Mouse (Mus musculus) kidney, embryonic 16.5 days (tissue): ENCODE results near the gene Xkr8. TPM values are rescaled to one million over a fixed set of nuclear protein-coding genes. Genes with fewer than 3 reads are reported as not detected.
"Not testable (repeated sequence)": the region's sequence is repeated elsewhere in the genome, so short reads cannot be mapped to it uniquely, and the experiment has no call there.

ENCODE experiments used
- ATAC-seq: fragments of 200-750 bp; cut with Nextera tagmentation; 2 replicates; pipeline ENCODE4 v1.8.0; 2017; ENCODE audit warnings: moderate TSS enrichment; ENCODE audit not compliant: low FRiP score, low TSS enrichment
- H3K27ac ChIP-seq: fragments of 300-500 bp; sonication (generic); 2 replicates; pipeline ENCODE4 v1.5.1; 2014; ENCODE audit warnings: low read length
- H3K27me3 ChIP-seq: fragments of 300-500 bp; sonication (generic); 2 replicates; pipeline ENCODE4 v1.6.1; 2014; ENCODE audit warnings: low read length, control low read depth, mixed read lengths; ENCODE audit not compliant: insufficient read depth
- H3K36me3 ChIP-seq: fragments of 300-500 bp; sonication (generic); 2 replicates; pipeline ENCODE4 v1.6.1; 2014; ENCODE audit warnings: low read length, control low read depth, mixed read lengths; ENCODE audit not compliant: insufficient read depth
- H3K4me1 ChIP-seq: fragments of 300-500 bp; sonication (generic); 2 replicates; pipeline ENCODE4 v1.6.1; 2014; ENCODE audit warnings: low read length, control low read depth, mixed read lengths; ENCODE audit not compliant: insufficient read depth
- H3K4me2 ChIP-seq: fragments of 300-500 bp; sonication (generic); replicated peaks from 2 replicates; pipeline ENCODE4 v1.6.1; 2014; ENCODE audit warnings: low read depth, low read length
- H3K4me3 ChIP-seq: fragments of 300-500 bp; sonication (generic); 2 replicates; pipeline ENCODE4 v1.5.1; 2014; ENCODE audit warnings: mild to moderate bottlenecking, low read length
- H3K9ac ChIP-seq: fragments of 300-500 bp; sonication (generic); replicated peaks from 2 replicates; pipeline ENCODE4 v1.6.1; 2014; ENCODE audit warnings: low read length
- H3K9me3 ChIP-seq: fragments of 300-500 bp; sonication (generic); 2 replicates; pipeline ENCODE4 v1.6.1; 2016; ENCODE audit warnings: low read length, control low read depth
- WGBS: fragments of 180-500 bp; shearing (Covaris S2); extraction: QIAGEN DNeasy Blood & Tissue Kit; methylation state at CpG from one replicate; pipeline ENCODE4 v1.1.7; 2014; 5-methylcytosine and 5-hydroxymethylcytosine counted together
- polyA plus RNA-seq: library from polyadenylated mRNA; unstranded; fragments of >200 nt; fragmentation: Nextera tagmentation; extraction: Ambion mirVana; gene quantifications from 2 replicates; pipeline ENCODE4 v1.2.1, GENCODE M21; 2015

Gene Xkr8
- 4.7 and 7.3 TPM in 2 replicates for polyA plus RNA-seq

DNA sequence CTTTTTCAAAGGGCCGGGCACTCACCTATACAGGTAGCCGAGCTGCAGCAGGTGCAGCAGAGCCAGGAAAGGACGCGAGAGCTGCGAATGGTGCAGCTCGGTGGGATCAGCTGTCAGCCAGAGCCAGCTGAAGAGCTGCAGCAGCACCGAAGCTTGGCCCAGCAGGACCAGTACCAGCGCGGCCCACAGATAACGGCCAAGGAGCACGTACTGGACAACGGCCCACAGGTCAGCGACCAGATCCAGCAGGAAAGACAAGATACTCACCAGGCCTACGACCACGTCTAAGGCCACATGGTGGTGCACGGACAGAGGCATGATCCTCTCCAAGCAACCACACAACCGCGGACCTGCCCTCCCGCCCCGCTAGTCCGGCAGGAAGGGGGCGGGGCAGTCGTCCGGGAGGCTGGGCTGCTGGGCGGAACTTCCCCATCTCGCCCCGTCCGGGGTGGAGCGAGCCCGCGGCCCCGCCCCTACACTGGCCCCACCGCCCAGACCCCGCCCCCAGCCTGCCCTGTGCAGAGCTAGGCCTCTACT, at the start of gene Xkr8:
Gene Xkr8 (minus strand): TSS at position 399 of the 537 bp plus-strand sequence.
- Histone ChIP-seq H3K36me3 (no peaks in the 10 kb centered on the region), H3K27ac (no peak within 1 kb of the TSS), H3K4me1 (peaks cover 8% of the 10 kb centered on the region; the same call in 1 of the 2 replicates), H3K9ac (peak within 1 kb of the TSS; percentile 64), H3K9me3 (no peaks in the 10 kb centered on the region), H3K4me3 (peak within 1 kb of the TSS; percentile 56), H3K4me2 (peak within 1 kb of the TSS; percentile 62), H3K27me3 (no peaks in the 10 kb centered on the region)
- peak; percentile 99 for ATAC-seq
- 2% methylated on average over 34 of the region's 34 CpGs for WGBS

DNA sequence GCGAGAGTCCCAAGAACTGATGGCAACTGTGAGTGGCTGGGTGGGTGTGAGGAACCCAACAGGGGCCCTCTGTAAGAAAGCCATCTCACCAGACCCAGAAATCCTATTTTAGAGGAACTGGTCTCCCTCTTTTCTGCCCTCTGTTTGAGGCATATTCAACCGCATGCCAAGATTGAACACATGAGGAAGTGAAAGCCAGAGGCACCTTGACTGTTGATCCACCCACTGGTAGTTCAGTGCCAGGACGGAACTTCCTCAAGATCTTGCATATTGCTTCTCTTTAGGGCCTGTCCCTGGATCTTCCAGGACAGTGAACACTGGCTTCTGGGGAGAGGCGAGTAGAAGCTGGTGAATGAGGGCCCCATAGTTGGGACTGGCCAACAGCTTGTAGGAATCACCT, 47.9 kb upstream of the Xkr8 start:
- Histone ChIP-seq H3K27me3 (no peaks in the 10 kb centered on the region), H3K4me2 (no peak overlapping the region)
- WGBS: 95% methylated on average over 4 of the region's 4 CpGs

DNA sequence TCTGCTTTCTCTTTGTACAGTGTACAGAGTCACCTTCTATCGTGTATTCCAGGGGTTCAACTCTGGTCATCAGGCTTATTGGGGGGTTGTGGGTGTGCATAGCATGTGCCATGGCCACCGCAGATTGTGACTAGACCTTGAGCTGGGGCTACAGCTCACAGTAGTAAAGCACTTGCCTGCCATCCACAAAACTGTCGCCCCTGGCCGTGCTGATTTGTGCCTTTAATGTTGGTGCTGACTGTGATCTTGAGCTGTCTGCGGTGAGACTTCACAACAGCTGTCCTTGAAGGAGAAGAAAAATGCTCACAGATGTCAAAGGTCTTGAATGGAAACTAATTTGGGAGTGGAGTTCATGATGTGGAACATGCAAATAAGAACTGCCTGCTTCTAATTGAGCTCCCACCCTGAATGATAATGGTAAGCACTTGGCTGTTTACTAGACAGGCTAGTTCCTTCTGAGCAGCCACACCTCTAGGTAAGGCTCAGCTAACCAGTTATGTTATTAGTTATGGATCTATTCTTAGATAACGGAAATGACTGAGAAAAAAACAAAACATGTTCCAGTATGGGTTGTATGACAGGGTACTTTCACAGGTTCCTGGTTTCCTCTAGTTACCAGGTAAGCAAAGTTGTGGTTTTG, 46.3 kb upstream of the Xkr8 start:
- H3K9ac ChIP-seq: no peak overlapping the region

More for the DNA sequence above, 47.9 kb upstream of the Xkr8 start:
- Histone ChIP-seq H3K36me3 (peaks cover 43% of the 10 kb centered on the region), H3K4me3 (no peak overlapping the region), H3K9ac (no peak overlapping the region), H3K27ac (no peak overlapping the region), H3K9me3 (no peaks in the 10 kb centered on the region), H3K4me1 (no peaks in the 10 kb centered on the region)
- no peak for ATAC-seq

DNA sequence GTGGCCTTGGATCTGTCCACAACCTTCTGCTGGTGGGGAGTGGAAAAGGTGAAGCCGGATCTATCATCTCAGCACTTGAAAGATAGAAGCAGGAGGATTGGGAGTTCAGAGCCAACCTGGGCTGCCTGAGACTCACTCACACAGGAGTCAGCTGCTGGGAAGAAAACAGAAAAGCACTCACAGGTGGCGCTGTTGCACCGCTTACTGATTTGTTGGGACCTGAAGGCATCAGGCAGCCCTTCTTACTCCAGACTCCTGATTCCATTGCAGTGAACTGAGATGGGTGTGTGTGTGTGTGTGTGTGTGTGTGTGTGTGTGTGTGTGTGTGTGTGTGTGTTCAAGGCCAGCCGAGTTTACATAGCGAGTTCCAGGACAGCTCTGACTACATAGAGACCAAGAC, 44.4 kb upstream of the Xkr8 start:
- Histone ChIP-seq H3K4me3 (no peak overlapping the region), H3K27me3 (no peaks in the 10 kb centered on the region), H3K36me3 (peaks cover 75% of the 10 kb centered on the region), H3K4me2 (no peak overlapping the region), H3K4me1 (no peaks in the 10 kb centered on the region), H3K9me3 (no peaks in the 10 kb centered on the region), H3K27ac (no peak overlapping the region), H3K9ac (no peak overlapping the region)
- no peak for ATAC-seq
- 86% methylated on average over 5 of the region's 5 CpGs for WGBS

More for the DNA sequence above, 46.3 kb upstream of the Xkr8 start:
- Histone ChIP-seq H3K4me2 (no peak overlapping the region), H3K4me1 (no peaks in the 10 kb centered on the region), H3K27ac (no peak overlapping the region), H3K36me3 (peaks cover 57% of the 10 kb centered on the region), H3K27me3 (no peaks in the 10 kb centered on the region), H3K9me3 (no peaks in the 10 kb centered on the region), H3K4me3 (no peak overlapping the region)
- 81% methylated on average over 6 of the region's 6 CpGs for WGBS
- ATAC-seq: no peak

DNA sequence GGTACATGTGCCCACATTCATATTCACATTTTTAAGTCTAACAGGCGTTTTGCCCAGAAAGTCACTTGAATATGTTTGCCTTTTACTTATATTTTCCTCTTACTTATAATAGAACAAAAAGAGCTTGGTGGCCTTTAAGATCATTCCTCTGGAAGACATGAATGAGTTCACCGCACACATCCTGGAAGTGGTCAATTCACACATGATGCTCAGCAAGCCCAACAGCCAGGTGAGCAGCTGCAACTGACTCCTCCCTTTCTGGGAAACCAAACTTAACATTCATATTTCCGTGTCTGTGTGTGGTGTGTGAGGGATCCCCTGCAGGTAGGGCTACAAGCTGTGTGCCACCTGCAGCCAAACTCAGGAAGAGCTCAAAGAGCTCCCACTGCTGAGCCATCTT, 42.6 kb upstream of the Xkr8 start:
- Histone ChIP-seq H3K4me1 (no peaks in the 10 kb centered on the region), H3K27me3 (no peaks in the 10 kb centered on the region), H3K9ac (no peak overlapping the region), H3K36me3 (peaks cover 85% of the 10 kb centered on the region), H3K4me3 (no peak overlapping the region), H3K27ac (no peak overlapping the region), H3K9me3 (no peaks in the 10 kb centered on the region), H3K4me2 (no peak overlapping the region)
- WGBS: 92% methylated on average over 3 of the region's 3 CpGs
- no peak for ATAC-seq

DNA sequence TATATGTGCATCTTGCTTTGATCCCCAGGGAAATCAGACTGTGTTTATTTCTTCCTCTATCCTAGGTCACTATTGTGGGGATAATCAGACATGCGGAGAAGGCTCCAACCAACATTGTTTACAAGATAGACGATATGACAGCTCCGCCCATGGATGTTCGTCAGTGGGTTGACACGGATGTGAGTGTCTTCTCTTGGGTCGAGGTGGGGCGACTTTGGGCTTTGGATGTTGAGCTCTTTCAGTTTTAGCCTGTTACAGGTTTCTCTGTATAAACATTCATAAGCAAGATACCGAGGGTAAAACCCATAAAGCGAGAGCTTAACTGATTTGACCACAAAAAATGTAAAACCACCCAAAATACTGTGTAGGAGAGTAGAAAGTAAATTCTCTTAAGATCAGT, 39.4 kb upstream of the Xkr8 start:
- H3K4me2 ChIP-seq: no peak overlapping the region
- H3K9ac ChIP-seq: no peak overlapping the region
- no peaks in the 10 kb centered on the region for H3K27me3 ChIP-seq
- ATAC-seq: no peak
- peaks cover 10% of the 10 kb centered on the region for H3K4me1 ChIP-seq
- H3K27ac ChIP-seq: no peak overlapping the region
- H3K36me3 ChIP-seq: peaks cover 56% of the 10 kb centered on the region
- H3K4me3 ChIP-seq: no peak overlapping the region
- H3K9me3 ChIP-seq: no peaks in the 10 kb centered on the region
- 92% methylated on average over 9 of the region's 9 CpGs for WGBS

DNA sequence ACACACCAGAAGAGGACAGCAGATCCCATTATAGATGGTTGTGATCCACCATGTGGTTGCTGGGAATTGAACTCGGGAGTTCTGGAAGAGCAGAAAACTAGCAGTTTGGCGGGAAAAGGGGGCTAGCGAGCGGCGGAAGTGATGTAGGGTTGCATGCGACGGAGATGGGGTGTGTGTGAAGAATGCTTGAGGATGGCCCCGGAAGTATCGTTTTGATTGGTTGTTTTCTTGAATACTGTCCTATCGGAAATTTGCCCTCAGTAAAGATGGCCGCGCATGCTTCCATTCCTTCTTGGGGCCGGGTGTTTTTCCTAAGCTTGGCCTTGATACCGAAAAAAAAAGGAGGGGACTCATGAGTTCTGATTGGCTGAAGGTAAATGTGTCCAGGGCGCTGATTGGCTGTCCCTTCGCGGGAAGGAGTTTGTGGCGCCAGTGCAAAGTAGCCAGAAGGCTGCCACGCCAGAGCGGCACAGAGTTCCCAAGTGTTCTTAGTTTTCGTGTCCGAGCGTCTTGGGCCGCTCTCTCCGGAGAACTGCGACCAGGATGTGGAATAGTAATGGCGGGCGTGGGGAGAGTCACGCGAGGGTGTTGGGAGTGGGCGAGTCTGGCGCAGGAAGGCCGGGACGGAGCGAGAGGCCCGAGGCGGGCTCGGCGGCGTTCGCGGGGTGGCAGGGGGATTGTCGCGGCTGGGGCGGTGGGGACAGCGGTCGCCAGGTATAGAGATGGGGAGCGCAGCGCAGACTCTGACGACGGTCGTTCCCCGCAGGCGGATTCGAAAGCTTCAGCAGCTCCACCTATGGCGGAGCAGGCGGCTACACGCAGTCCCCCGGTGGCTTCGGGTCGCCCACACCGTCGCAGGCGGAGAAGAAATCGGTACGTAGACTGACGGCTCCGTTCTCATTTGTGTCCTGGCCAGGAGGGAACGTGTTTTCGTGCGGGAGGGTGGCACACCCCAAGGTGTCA, 35.8 kb upstream of the Xkr8 start, which contains the start of gene Rpa2:
Gene Rpa2 (plus strand): TSS at position 419 of the 963 bp plus-strand sequence.
- Histone ChIP-seq H3K27ac (peak within 1 kb of the TSS; percentile 82), H3K4me3 (peak within 1 kb of the TSS; percentile 88), H3K9me3 (no peaks in the 10 kb centered on the region), H3K27me3 (no peaks in the 10 kb centered on the region), H3K9ac (peak within 1 kb of the TSS; percentile 82), H3K4me1 (peaks cover 10% of the 10 kb centered on the region), H3K4me2 (peak within 1 kb of the TSS; percentile 73), H3K36me3 (peaks cover 23% of the 10 kb centered on the region)
- under 1% methylated on average over 66 of the region's 71 CpGs for WGBS
- ATAC-seq: peak; percentile 96

DNA sequence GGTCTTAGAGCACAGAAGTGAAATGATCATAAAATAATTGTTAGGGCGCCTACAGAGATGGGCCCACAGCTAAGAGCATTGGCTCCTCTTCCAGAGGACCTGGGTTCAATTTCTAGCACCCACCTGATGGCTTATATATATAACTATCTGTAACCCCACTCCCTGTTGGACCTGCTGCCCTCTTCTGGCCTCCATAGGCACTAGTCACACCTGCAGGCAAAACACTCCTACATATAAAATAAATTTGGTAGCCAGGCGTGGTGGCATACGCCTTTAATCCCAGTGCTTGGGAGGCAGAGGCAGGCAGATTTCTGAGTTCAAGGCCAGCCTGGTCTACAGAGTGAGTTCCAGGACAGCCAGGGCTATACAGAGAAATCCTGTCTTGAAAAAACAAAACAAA, 30.8 kb upstream of the Xkr8 start:
- H3K9ac ChIP-seq, H3K4me3 ChIP-seq, H3K27ac ChIP-seq, H3K4me2 ChIP-seq, H3K9me3 ChIP-seq, H3K36me3 ChIP-seq, H3K27me3 ChIP-seq, H3K4me1 ChIP-seq, ATAC-seq: not testable (repeated sequence)
- 93% methylated on average over 3 of the region's 3 CpGs for WGBS

DNA sequence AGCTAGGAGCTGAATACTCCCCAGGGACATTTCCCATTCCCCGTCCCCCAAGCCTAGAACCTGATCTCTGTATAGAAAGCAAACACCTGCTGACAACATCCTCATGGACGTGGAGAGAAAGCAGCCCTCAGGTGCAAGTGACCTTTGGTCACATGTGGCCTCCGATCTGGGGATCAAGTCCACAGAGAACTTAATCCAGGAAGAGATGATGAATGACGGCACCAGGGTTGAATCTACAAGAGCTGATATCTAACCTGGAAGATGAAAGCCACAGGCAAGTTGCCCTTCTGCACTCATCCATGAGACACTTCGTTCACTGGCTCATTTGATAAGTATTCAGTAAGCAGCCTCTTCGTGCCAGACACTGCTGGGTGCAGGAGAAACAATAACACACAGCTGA, 30.3 kb upstream of the Xkr8 start:
- WGBS: 59% methylated on average over 6 of the region's 6 CpGs
- H3K36me3 ChIP-seq: no peaks in the 10 kb centered on the region
- H3K4me3 ChIP-seq: no peak overlapping the region
- H3K27me3 ChIP-seq: peaks cover under 1% of the 10 kb centered on the region; the same call in 1 of the 2 replicates
- ATAC-seq: no peak
- no peak overlapping the region for H3K27ac ChIP-seq
- H3K4me2 ChIP-seq: no peak overlapping the region
- H3K9ac ChIP-seq: no peak overlapping the region
- H3K9me3 ChIP-seq: no peaks in the 10 kb centered on the region
- H3K4me1 ChIP-seq: peaks cover under 1% of the 10 kb centered on the region; the same call in 1 of the 2 replicates
